Mouse (Mus musculus): Measurements from ENCODE around the gene Nemp1. TPM values are rescaled to one million over a fixed set of nuclear protein-coding genes. Genes with fewer than 3 reads are reported as not detected.

The Nemp1 gene
- 4.1 and 4.8 TPM in 2 replicates for polyA plus RNA-seq (2012; rRNA removed)

DNA sequence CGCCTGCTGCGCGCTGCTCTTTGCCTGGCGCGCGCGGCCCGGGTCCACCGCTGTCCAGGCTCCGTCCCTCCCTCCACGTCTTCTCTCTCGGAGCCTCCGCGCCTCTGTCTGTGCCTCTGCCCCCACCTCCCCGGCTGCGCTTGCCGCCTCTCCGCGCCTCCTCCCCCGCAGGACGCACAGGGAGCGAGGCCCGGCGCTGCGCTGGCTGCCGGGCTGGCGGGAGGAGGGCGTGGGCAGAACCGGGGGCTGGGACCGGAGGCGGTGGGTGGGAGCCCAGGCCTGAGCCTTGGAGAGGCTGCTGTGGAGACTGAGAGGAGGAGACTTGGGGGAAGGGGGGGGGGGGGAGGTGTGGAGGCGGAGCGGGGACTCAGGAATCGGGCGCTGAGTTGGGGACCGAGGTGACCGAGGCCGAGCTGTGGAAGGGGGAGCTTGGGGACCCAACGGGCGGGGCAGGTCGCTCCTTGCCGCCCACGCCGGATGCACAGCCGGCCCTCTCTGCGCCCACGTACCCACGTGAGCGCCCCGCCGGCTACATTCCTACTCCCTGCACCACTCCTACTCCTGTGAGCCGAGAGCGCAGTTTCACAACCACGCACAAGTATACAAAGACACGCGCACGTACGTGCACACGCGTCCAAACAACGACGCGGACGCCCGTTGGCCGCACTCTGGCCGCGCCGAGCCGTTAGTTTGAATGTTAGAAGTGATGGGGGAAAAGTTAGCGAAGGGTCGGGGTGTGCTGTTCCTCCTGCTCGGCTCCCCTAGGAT, at the start of gene Nemp1:
Gene Nemp1 (plus strand): TSS at position 401 of the 768 bp plus-strand sequence.
- under 1% methylated on average over 70 of the region's 73 CpGs for WGBS
- no peak for DNase-seq (ENCODE audit: low read depth, low spot score)

DNA sequence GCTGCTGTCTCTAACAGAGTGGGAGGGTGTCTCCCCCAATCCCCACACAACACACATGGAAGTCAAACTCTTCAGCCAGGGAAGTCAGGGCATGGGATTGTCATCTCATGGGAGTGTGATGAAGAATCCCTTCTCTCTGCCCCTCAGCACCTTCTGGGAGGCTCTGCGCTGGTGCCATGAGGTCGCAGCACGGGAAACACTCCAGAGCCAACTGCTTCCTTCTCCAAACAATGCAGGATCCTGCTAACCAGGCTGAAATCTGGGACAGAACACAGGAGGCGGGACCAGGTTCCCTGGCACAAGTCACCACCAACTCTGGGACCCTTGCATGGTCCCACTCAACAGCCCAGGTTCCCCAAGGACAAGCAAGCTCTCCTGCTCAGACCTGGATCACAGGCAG, 49.4 kb upstream of the Nemp1 start:
- WGBS = 51% methylated on average over 4 of the region's 4 CpGs
- DNase-seq (ENCODE audit: low read depth, low spot score) = no peak

DNA sequence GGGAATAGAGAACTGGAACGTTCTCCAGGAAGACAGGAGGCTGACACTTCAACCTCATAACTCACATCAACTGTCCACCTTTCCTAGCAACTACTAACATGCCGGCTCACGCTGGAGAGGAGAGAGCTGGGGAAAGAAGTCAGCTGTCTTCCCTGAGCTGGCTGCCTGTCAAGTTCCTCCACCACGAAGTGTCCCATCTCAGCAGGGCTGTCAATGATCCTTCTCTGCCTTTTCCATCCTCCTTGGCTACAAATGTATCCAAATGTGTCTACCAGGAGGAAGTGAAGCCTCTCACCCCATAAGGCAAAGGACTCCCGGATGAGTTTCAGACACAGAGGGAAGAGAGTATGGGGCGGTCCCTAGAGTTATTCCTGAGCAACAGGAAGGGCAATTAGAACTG, 48.5 kb upstream of the Nemp1 start:
- 29% methylated on average over 6 of the region's 6 CpGs for WGBS
- DNase-seq (ENCODE audit: low read depth, low spot score) = no peak

DNA sequence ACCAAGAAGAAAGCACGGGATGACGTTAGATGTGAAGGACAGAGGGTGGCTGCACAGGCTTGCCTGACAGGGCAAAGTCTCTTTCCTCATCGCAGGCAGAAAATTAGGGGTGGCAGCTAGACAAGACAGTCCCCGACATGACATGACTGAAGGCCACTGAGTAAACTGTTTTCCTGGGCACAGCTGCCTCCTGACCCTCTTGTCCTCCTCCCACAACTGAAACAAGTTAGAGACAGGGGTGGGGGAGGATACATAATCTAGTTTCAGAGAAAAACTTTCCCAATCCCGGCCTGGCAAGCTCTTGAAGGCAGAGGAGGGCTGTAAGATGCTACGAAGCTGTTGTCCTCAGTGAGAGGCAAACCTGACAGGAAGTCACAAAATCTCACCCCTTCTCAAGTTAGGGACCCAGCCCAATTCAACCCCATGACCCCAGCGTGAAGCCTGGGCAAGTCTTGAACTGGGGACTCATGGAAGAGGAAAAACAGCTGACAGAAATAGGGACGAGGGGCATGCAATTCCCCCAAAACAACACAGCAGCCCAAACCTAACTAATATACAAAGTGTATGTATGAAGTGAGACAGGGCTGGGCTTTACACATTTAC, 47.5 kb upstream of the Nemp1 start:
- WGBS = 11% methylated on average over 8 of the region's 8 CpGs

DNA sequence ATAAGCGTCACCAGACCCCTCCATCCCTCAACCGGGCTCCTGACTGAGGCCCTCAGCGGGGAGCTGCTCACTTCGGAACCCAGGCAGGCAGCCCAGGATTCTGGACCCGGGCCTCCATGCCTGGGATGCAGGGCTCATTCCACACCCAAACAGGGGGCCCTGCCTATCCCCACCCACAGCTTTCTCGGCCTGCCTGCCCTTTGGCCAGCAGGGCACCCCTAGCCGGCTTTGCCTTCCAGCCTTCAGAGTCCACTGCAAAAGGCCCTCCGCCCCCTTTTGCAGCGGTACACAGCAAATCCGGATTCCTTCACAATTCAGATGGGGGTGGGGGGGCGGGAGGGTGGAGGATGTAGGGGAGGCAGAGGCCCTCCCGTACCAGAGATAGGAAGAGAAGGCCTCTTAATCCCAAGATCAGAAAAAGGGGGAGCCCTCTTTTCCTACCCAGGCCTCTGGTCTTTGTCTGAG, 46.7 kb upstream of the Nemp1 start:
- no peak for DNase-seq (ENCODE audit: low read depth, low spot score)
- WGBS = 11% methylated on average over 12 of the region's 12 CpGs

More for the DNA sequence above, 47.5 kb upstream of the Nemp1 start:
- no peak for DNase-seq (ENCODE audit: low read depth, low spot score)

DNA sequence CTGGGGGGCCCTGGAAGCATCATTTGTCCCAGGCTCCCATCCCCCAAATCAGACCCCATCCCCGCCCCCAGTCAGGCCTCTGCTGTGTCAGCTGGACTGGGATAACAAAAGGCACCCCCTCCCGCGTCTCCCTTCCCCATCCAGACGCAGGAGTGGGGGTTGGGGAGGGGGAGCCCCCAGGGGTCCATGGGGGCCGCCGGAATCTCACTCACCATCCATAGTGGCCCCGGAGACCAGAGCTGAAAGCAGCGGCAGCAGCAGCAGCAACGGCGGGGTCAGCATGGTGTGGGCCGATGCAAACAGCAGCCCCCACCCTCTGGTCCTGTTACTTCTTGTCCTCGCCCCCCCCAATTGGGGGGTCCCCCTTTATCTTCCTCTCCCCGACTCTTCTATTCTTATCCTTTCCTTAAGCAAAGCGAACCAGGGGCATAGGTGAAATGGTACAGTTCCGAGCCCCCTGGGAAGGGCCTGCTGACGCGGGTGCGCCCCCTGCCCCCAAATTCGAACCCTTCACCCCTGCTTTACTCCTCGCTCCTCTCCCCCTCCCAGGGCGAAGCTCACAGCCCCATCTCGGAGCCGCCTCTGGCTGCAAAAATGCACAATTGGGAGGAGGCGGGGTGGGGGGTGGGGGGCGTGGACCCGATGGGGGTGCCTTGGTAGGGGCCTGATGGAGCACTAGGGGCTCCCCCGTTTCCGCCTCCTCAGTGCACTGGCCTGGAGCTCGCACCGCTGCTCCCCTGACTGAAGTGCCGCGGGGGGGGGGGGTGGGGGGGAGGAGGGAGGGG, 46.1 kb upstream of the Nemp1 start, which contains the start of gene Lrp1:
Gene Lrp1 (minus strand): TSS at position 743 of the 785 bp plus-strand sequence.
- no peak for DNase-seq (ENCODE audit: low read depth, low spot score)
- WGBS = 4% methylated on average over 26 of the region's 32 CpGs

DNA sequence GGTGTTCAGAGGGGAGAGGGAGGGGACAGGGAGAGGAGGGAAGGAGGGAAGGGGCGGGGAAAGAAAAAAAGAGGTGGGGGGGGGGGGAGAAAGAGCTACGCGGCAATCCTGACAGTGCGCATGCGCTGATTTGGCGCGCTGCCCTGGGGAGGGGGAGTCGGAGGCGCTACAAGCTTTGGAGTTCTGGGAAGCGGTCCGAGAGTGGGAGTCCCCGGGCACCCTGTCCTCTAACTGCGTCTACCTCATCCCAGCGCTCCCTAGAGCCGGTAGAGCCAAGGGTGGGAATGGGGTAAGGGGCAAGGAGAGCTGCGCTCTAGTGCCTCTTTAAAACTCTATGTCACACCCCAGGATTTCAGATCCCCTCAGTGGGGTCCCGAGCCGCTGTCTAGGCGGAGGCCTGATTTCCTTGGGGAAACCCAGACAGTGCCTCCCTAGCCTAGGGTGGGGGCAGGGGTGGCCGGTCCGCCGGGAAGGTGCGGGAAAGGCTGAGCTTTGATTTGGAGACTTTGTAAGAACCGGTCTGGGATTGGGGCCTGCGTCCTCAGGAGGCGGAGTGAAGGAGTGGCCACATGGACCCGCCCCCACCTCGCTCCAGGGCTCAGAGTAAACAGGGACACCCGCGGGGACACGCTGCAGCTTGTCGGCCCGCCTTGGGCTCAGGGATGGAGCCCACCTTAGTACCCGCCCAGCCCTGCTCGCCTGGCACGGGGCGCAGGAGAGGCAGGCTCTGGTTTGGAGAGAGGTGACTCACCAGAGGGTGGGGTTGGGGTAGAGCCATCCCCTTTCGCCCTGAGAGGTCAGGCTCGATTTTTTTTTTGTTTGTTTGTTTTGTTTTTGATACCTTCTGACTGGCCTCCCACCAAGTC, 45.3 kb upstream of the Nemp1 start:
- DNase-seq (ENCODE audit: low read depth, low spot score) = peak; percentile 82
- WGBS = under 1% methylated on average over 38 of the region's 39 CpGs

DNA sequence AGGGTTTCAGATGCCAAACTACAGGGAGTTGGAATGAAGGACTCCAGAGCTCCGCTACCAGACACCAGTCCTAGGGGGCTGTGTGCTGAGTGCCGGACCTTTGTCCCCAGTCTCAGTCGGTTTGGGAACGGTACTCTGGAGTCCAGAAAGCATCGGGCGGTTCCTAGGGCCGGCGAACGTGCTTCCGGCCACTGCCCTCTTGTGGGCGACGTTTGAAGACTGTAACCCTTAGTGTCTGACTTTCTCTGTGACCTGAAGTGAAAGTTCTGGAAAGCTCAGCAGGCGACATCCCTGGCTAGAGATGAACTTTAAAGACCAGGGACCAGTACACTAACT, 44.7 kb upstream of the Nemp1 start:
- no peak for DNase-seq (ENCODE audit: low read depth, low spot score)
- under 1% methylated on average over 13 of the region's 13 CpGs for WGBS

DNA sequence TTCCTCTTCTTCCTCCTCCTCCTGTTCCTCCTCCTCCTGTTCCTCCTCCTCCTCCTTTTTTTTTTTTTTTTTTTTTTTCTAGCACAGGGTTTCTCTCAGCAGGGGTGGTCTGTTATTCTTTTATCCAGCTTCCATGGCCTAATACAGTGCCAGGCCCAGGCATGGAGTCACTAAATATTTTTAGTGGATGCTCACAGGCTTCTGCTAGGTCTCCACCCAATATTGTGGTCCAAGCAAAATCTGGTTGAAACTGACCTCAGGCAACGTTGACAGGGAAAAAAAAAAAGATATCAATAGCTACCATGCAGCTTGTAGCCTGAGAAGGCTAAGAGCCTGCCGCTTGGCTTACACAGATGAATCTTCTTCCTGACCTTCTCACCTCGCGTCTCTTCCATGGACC, 44.0 kb upstream of the Nemp1 start:
- 75% methylated on average over 4 of the region's 4 CpGs for WGBS
- DNase-seq (ENCODE audit: low read depth, low spot score) = no peak

DNA sequence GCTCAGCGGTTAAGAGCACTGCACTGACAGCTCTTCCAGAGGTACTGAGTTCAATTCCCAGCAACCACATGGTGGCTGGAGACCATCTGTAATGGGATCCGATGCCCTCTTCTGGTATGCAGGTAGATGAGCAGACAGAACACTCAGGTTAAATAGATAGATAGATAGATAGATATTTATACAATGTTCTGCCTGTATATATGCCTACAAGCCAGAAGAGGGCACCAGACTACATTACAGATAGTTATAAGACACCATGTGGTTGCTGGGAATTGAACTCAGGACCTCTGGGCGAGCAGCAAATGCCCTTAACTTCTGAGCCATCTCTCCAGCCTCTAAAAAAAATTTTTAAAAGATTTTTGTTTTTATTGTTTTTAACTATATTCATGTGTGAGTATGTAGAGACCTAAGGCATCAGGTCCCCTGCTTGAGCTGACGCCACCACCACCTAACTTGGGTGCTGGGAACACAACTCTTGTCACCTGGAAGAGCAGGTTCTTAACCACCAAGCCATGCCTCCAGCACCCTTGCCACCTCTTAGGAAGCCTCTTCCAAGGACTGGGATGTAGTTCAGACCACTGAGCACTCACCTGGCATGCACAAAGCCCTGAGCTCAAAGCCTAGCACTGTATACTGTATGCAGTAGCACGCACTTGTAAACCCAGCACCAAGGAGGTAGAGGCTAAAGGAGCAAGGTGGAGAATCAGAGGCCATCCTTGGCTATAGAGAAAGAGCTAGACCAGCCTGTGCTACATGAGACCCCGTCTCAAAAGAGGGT, 43.1 kb upstream of the Nemp1 start:
- WGBS = 96% methylated on average over 6 of the region's 6 CpGs
- DNase-seq (ENCODE audit: low read depth, low spot score) = no peak

DNA sequence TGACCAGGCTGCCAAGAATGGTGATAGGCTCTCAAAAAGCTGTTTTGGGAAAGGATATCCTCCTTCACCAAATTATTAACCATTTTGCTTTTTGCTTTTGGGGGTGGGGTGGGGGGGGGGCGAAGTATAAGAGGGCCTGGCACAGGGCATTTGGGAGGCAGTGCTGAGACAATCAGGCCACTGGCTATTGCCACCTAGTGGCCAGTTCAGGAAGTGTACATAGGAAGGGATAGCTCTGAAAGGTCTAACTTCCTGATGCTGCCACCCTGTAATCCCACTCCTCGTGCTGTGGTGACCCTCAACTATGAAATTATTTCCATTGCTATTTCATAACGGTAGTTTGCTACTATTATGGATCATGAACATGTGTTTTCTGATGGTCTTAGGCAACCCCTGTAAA, 40.3 kb upstream of the Nemp1 start:
- 92% methylated on average over 3 of the region's 3 CpGs for WGBS
- no peak for DNase-seq (ENCODE audit: low read depth, low spot score)

DNA sequence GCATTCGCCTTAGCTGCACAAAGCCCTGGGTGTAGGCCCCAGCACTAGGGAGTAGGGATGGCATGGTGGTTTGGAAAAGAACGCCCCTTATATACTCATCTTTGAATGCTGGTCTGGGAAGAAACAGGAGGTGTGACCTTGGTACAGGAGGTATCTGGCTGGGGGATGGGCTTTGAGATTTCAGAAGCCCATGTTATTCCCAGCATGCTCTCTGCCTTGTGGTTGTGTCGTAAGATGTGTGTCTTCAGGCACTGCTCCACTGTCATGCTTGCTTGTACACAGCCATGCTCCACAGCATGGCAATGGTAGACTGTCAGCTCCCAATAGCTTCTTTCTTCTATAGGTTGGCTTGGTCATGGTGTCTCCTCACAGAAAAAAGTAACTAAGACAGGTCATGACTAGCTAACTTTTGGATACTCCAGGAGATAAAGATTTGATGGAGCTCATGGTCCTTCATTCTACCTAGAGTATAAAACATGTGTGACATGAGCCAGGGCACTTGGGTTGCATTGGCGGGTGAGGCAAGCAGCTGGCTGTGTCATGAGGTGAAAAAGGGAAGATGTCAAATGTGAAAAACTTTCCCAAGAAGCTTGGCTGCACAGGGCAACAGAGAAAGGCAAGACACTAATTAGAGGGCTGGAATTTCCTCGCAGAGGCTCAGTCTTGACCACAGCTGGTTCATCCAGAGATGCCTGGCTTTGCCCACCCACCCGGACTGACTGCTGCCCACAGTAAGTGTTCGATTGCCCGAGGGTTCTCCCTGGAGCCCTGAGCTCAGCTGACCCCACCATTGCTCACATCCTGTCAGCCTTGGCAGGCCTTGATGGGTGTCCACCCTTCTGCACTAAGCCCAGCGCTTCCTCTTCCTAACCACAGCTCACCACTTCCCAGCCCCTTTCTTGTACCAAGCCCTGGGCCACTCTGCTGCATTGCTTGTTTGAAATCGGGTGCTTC, 35.2 kb upstream of the Nemp1 start:
- WGBS = 81% methylated on average over 10 of the region's 10 CpGs
- no peak for DNase-seq (ENCODE audit: low read depth, low spot score)

DNA sequence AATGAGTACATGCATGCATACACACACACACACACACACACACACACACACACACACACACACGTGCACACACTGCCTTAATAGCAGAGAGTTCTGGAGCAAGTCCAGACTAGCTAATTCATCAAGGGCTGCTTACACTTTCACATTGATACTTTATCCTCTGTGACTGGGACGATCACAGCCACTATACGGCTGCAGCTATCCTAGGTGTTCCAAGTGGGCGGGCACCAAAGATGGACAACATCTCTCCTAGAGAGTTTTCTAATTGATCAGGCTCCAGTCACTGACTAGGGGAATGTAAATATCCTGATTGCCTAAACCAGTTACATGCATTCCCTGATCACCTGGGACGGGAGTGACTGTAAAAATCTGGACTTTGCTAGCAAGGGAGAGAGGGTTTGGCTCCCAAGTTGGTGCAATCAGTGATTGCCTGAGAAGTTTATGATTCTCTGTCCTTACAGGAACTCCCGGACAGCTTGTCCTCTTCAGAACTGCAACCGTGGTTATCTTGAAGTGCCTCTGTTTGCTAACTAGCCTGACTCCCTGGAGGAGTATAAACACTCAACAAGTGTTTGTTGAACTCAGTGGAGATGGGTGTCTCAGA, 33.9 kb upstream of the Nemp1 start:
- WGBS = 18% methylated on average over 7 of the region's 7 CpGs
- DNase-seq (ENCODE audit: low read depth, low spot score) = no peak

DNA sequence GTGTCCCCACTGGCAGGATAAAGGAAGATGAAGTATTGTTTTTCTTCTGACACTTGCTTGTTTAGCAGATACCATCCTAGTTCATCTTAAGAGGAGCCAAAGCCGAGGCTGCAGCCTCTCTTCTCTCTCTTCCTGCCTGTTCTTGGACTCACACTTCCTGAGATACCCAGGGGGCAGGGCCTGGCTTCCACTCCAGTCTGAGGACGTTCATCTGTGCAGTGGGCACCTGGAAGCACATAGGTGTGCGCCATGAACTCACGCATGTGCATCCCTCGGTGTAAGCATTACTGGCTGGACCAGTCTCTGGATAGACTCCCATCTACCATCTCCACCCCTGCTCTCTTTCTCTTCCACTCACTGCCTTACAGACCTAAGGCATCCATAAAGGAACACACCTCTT, 26.3 kb upstream of the Nemp1 start:
- DNase-seq (ENCODE audit: low read depth, low spot score) = no peak
- WGBS = 73% methylated on average over 5 of the region's 5 CpGs

DNA sequence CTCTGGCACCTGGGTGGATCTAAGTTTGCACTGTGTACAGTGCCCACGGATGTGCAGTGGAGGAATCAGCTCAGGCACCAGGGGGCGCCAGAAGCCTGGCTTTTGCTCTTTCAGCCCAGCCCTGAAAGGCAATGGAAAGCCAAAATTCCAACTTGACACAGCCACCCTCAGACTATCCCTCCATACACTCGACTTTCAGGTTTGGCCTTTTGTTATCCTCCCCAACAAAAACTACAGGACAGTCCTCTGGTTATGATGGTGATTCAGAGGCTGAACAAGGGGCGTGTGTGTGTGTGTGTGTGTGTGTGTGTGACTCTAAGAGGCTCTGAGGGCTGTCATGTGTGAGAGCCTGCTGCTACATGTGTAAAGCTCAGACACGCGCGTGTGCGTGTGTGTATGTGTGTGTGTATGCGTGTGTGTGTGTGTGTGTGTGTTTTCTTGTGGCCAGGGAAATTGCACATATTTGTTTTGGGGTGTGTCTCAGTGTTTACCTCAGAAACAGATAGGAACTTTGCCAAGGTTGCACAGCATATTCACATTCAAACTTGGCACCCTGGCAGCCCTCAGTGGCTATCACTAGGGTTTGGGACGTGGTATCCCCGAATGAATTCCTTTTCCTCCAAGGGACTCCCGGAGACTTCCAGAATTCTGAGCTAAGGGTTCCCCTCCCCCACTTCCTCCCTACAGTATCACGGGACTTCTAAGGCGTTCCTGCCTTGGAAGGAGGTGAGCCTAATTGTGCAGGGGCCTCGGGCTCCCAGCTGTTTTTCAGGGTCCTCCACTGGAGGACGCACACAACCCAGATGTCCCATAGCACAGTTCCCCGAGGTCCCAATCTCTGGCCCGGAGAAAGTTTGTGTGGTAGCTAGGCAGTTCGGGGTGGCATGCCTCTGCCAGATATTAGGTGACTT, 24.6 kb upstream of the Nemp1 start:
- under 1% methylated on average over 19 of the region's 19 CpGs for WGBS
- DNase-seq (ENCODE audit: low read depth, low spot score) = no peak

DNA sequence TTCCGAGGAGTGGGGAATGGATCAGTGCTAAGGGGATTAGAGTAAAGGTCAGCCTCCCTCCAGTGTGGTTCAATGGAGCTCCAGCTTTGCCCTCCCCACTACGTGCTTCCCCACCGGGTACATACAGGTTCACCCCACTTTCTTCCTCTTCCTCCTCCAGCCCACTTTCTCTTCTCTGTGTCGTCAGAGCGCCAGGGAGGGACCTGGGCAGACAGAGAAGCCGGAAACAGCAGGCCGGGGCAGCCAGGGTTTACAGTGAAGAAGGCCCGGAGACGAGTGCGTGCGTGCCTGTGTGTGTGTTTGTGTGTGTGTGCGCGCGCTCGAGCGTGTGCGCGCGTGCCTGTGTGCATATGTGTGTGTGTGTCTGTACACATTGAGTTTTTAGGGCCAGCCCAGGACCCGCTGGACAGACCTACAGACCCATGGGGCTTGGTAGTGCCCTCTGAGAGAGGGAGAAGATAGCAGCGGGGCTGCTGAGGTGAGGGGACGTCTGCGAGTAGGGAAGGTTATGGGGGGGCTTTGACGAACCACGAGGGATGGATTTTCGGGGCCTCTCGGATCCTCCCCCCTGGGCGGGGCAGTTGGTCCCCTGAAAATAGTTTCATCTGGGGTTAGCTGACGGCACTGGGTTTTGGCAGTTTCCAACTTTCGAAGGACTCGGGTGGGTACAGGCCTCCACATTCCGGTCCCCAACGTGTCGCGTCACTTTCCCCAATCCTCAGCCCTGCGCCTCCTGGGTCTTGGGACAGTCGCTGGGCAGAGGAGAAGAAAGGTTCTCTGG, 23.7 kb upstream of the Nemp1 start, which contains the start of gene Stat6:
Gene Stat6 (plus strand): TSS at position 215 of the 781 bp plus-strand sequence.
- no peak for DNase-seq (ENCODE audit: low read depth, low spot score)
- WGBS = under 1% methylated on average over 37 of the region's 37 CpGs

Data from large intestine, adult 2 months (tissue).